Mouse (Mus musculus): ENCODE measurements at regions not wholly inside any gene's neighbourhood (a gene's known extent, or its start where the extent isn't known, plus 50 kb on each side); places are given as distances from the start of the nearest gene placed in this dataset.

DNA sequence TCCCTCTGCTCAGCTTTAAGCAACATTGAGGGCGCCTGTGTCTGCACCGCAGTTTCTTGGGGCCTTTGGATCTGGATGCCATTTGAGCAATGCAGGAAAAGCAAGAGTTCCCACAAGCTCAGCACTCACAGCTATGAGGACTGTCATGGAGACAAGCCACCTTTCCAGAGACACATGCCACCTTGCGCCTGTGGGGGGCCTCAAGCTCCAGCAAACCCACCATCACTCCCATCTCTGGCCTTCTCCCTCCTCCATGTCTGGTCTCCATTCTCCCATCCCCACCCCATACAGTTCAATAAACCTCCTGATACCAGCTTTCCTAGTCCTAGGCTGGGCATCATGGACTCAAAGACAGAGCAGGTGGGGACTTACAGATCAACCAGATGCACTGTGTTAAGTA is 97.8 kb downstream of the Wdr11 start:
- WGBS = 100% methylated on average over 3 of the region's 3 CpGs
- Histone ChIP-seq H3K27ac (ENCODE audit: insufficient read depth, low read depth, low read length) (no peak overlapping the region), H3K4me1 (ENCODE audit: control insufficient read depth, insufficient read depth, low read length) (peaks cover 3% of the 10 kb centered on the region; the same call in 1 of the 2 replicates), H3K4me3 (ENCODE audit: insufficient read depth, low read depth, low read length) (no peak overlapping the region)
- TF ChIP-seq CTCF (IDR thresholded peaks at IDR 0.05; ENCODE audit: insufficient read depth, low read depth, low read length) (no peak), POLR2A (IDR thresholded peaks at IDR 0.05; ENCODE audit: insufficient read depth, low read depth, low read length) (no peak)

DNA sequence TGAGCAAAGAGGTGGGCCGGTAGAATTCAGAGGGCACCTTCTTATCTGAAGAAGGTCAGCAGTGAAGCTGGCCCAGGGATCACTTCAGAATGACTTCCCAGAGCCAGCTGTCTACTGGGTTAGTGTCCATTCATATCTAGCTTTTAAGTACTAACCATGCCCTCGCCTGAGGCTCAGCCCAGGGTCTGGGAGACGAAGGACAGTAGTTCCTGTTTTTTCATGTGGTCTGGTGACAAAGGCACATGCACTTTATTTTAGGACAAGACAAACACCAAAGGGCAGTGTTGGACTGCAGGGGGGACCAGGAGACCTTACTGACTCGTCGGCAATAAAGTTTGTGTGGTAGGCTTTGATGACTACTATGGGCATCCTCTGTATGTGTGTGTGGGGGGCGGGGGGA is 99.2 kb downstream of the Wdr11 start:
- Histone ChIP-seq H3K4me3 (ENCODE audit: insufficient read depth, low read depth, low read length) (no peak overlapping the region), H3K4me1 (ENCODE audit: control insufficient read depth, insufficient read depth, low read length) (no peaks in the 10 kb centered on the region), H3K27ac (ENCODE audit: insufficient read depth, low read depth, low read length) (no peak overlapping the region)
- TF ChIP-seq POLR2A (IDR thresholded peaks at IDR 0.05; ENCODE audit: insufficient read depth, low read depth, low read length) (no peak), CTCF (IDR thresholded peaks at IDR 0.05; ENCODE audit: insufficient read depth, low read depth, low read length) (no peak)
- 97% methylated on average over 6 of the region's 6 CpGs for WGBS

DNA sequence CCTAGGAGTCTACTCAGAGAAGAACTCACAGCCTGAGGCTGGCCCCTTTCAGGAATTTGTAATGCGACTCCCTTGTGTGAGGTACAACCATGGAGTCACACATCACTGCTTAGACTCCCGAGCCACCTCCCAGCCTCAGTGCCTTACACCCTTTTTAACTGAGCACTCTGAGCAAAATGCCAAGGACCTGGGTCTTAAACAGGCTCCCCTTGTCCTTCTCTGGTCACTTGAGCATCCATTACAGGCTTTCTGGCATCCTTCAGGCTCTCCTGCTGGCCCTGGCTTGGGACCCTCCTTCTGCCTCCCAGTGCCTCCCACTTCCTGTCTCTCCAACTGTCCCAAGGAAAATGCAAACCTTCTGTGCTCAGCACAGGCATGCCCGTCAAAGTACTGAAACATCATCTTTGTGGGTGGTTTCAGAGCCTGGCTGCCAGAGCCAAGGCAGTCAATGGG is 100.0 kb downstream of the Wdr11 start:
- 61% methylated on average over 3 of the region's 3 CpGs for WGBS
- no peak overlapping the region for H3K27ac ChIP-seq (ENCODE audit: insufficient read depth, low read depth, low read length)
- no peaks in the 10 kb centered on the region for H3K4me1 ChIP-seq (ENCODE audit: control insufficient read depth, insufficient read depth, low read length)
- no peak overlapping the region for H3K4me3 ChIP-seq (ENCODE audit: insufficient read depth, low read depth, low read length)
- TF ChIP-seq POLR2A (IDR thresholded peaks at IDR 0.05; ENCODE audit: insufficient read depth, low read depth, low read length) (no peak), CTCF (IDR thresholded peaks at IDR 0.05; ENCODE audit: insufficient read depth, low read depth, low read length) (no peak)

DNA sequence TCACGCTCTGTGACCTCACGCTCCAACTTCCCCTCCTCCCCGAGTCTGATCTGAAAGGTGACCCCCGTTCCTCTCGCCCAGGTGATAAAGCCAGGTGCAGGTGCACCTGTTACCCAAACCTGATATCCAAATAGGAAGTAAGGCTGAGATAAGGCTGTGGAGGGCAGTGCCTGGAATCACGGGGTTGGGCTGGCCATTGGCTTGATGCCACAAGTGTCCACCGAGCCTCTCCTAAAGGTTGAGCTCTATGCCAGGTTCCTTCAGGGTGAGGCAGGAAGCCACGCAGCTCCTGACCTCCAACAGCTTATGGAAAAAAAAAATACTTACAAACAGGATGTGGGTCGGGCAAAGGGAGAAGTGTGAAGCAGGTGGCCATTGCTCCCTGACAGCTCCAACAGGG is 102.0 kb downstream of the Wdr11 start:
- TF ChIP-seq CTCF (IDR thresholded peaks at IDR 0.05; ENCODE audit: insufficient read depth, low read depth, low read length) = no peak
- TF ChIP-seq POLR2A (IDR thresholded peaks at IDR 0.05; ENCODE audit: insufficient read depth, low read depth, low read length) = no peak
- no peak overlapping the region for H3K27ac ChIP-seq (ENCODE audit: insufficient read depth, low read depth, low read length)
- 84% methylated on average over 9 of the region's 9 CpGs for WGBS
- H3K4me1 ChIP-seq (ENCODE audit: control insufficient read depth, insufficient read depth, low read length) = no peaks in the 10 kb centered on the region
- H3K4me3 ChIP-seq (ENCODE audit: insufficient read depth, low read depth, low read length) = no peak overlapping the region

DNA sequence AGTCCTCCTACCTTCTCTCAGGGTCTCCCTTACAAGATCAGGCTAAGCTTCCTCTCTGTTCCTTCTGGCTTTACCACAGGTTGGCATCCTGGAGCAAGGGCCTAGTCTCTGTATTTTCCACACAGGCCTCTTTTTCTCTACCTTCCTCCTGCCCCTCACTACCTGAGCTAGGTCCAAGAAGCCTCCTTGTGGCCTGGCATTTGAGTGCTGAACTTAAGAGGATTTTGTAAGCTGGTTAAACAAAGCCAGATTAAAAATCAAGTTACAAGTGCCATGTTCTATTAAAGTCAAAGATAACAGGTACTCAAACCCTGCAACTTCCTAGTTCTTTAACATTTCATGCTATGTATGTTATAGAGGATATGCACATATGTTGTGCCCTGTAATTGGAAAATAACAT is 102.5 kb downstream of the Wdr11 start:
- H3K27ac ChIP-seq (ENCODE audit: insufficient read depth, low read depth, low read length) = no peak overlapping the region
- H3K4me1 ChIP-seq (ENCODE audit: control insufficient read depth, insufficient read depth, low read length) = no peaks in the 10 kb centered on the region
- no peak for TF ChIP-seq CTCF (IDR thresholded peaks at IDR 0.05; ENCODE audit: insufficient read depth, low read depth, low read length)
- TF ChIP-seq POLR2A (IDR thresholded peaks at IDR 0.05; ENCODE audit: insufficient read depth, low read depth, low read length) = no peak
- no peak overlapping the region for H3K4me3 ChIP-seq (ENCODE audit: insufficient read depth, low read depth, low read length)

DNA sequence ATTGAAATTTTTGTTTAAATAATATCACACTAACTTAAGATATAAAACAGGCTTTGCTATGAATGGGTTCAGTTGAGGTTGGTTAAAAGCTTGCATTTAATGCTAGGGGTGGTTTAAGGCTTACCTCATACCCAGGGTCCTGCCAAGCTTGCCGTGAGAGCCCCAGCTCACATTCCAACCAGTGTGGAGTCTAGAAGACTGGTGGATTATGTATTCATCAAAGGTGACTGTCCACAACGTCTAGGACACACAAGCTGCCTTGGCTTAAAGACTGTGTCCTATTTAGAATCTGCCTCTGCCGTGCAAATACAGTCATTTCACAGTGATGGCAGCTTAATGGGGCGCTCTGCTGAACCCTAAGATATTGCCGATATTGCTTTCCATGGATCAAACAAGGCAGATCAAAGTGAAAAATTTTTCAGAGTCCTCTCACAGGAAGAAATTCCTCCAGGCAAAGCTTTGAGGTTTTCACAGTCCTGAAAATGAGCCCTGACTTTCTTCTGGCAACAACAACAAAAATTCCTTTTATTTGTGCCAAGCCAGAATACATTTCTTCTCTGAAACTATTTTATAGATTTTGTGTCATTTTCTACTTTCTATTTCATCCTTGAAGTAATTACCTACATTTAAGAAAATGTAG is 108.4 kb downstream of the Wdr11 start:
- no peak overlapping the region for H3K4me3 ChIP-seq (ENCODE audit: insufficient read depth, low read depth, low read length)
- WGBS = 70% methylated on average over 5 of the region's 5 CpGs
- no peak for TF ChIP-seq CTCF (IDR thresholded peaks at IDR 0.05; ENCODE audit: insufficient read depth, low read depth, low read length)
- TF ChIP-seq POLR2A (IDR thresholded peaks at IDR 0.05; ENCODE audit: insufficient read depth, low read depth, low read length) = no peak
- no peak overlapping the region for H3K27ac ChIP-seq (ENCODE audit: insufficient read depth, low read depth, low read length)
- no peaks in the 10 kb centered on the region for H3K4me1 ChIP-seq (ENCODE audit: control insufficient read depth, insufficient read depth, low read length)

DNA sequence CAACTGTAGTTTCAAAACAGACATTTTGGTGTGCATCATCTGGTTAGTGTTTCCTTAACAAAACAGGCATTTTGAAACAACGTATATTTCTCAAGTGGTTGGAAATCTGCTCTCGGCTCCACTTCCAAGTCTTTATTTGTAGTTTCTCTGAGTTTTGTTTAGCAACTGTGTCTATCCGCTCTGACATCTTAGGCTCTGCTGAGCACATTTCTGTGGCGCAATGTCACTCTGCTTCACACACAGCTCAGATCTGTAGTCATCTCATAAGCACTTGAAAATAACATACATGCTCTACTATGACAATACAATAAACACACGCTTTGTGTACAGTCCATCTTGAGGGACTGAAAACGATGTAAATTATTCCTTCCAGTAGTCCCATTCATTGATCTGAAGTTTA is 135.9 kb downstream of the Wdr11 start:
- Histone ChIP-seq H3K4me1 (ENCODE audit: control insufficient read depth, insufficient read depth, low read length) (peaks cover 6% of the 10 kb centered on the region), H3K4me3 (ENCODE audit: insufficient read depth, low read depth, low read length) (no peak overlapping the region), H3K27ac (ENCODE audit: insufficient read depth, low read depth, low read length) (no peak overlapping the region)
- 91% methylated on average over 6 of the region's 6 CpGs for WGBS
- TF ChIP-seq CTCF (IDR thresholded peaks at IDR 0.05; ENCODE audit: insufficient read depth, low read depth, low read length) (no peak), POLR2A (IDR thresholded peaks at IDR 0.05; ENCODE audit: insufficient read depth, low read depth, low read length) (no peak)

DNA sequence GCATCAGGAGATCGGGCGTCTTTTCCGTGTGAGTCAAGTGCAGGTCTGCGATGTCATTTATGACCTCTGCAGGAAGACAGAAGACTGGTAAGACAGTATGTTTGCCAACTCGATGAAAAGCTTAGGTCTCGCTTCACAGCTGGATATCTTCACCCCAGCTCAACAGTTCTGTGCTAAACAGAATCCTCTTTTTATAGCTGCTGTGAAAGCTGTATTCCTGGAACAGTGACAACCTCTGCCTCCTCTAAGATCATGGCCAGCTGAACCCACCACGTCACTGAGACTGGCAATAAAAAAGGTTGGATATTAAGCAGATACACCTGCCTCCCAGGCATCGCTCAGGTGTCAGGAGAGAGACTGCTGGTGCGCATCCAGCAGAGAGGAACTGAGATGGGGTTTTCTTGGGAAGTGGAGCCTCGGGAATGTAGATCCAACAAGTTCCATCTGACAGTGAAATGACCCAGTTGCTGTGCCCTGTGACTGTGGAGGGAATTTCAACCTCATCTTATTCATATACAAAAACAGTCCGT is 138.1 kb downstream of the Wdr11 start:
- WGBS = 65% methylated on average over 11 of the region's 11 CpGs

DNA sequence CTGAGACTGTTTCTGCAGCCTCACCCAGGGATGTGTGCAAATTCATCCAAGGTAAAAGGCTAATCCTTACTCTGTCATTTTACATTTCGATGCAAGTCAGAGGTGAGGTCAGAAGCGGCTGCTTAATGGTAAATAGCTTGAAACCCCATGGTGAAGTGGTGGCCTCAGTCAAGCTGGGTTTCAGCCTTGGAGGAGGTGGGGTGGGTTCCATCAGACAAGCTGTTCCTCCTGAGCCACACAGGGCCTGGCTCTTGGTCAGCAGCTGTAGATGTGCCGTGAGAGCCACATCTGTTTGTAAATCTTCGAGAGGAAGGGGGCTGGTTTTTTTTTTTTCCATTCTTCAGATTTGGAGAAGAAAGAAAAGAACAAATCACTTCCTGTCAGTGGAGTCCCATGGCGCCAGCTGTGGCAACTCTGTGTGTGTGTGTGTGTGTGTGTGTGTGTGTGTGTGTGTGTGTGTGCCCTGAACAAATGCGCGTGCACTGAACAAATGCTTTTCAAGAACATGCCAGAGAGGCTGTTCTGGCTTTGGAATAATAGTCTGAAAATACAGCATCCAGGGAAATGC is 139.2 kb downstream of the Wdr11 start:
- WGBS = 46% methylated on average over 7 of the region's 7 CpGs
- Histone ChIP-seq H3K27ac (ENCODE audit: insufficient read depth, low read depth, low read length) (no peak overlapping the region), H3K4me1 (ENCODE audit: control insufficient read depth, insufficient read depth, low read length) (peaks cover 6% of the 10 kb centered on the region), H3K4me3 (ENCODE audit: insufficient read depth, low read depth, low read length) (no peak overlapping the region)
- TF ChIP-seq POLR2A (IDR thresholded peaks at IDR 0.05; ENCODE audit: insufficient read depth, low read depth, low read length) (no peak), CTCF (IDR thresholded peaks at IDR 0.05; ENCODE audit: insufficient read depth, low read depth, low read length) (no peak)

More for the DNA sequence above, 138.1 kb downstream of the Wdr11 start:
- H3K27ac ChIP-seq (ENCODE audit: insufficient read depth, low read depth, low read length) = no peak overlapping the region
- H3K4me3 ChIP-seq (ENCODE audit: insufficient read depth, low read depth, low read length) = no peak overlapping the region
- TF ChIP-seq POLR2A (IDR thresholded peaks at IDR 0.05; ENCODE audit: insufficient read depth, low read depth, low read length) = no peak
- no peak for TF ChIP-seq CTCF (IDR thresholded peaks at IDR 0.05; ENCODE audit: insufficient read depth, low read depth, low read length)
- H3K4me1 ChIP-seq (ENCODE audit: control insufficient read depth, insufficient read depth, low read length) = peaks cover 6% of the 10 kb centered on the region

Data from olfactory bulb, adult 2 months (tissue).